Mouse (Mus musculus) intestine, embryonic 16.5 days (tissue): ENCODE measurements at regions not wholly inside any gene's neighbourhood (a gene's known extent, or its start where the extent isn't known, plus 50 kb on each side); places are given as distances from the start of the nearest gene placed in this dataset.

Source experiments
- ATAC-seq: fragments of 200-750 bp; cut with Nextera tagmentation; 2 replicates; pipeline ENCODE4 v1.8.0; 2017; ENCODE audit warnings: moderate TSS enrichment, moderate library complexity
- H3K27ac ChIP-seq: fragments of 300-500 bp; sonication (generic); 2 replicates; pipeline ENCODE4 v1.5.1; 2014; ENCODE audit warnings: mild to moderate bottlenecking, low read length
- H3K27me3 ChIP-seq: fragments of 300-500 bp; sonication (generic); replicated peaks from 2 replicates; pipeline ENCODE4 v1.6.1; 2014; ENCODE audit warnings: low read length, control low read depth, mixed read lengths; ENCODE audit not compliant: control insufficient read depth, insufficient read depth
- H3K36me3 ChIP-seq: fragments of 300-500 bp; sonication (generic); 2 replicates; pipeline ENCODE4 v1.6.1; 2014; ENCODE audit warnings: low read length, control low read depth; ENCODE audit not compliant: control insufficient read depth, insufficient read depth
- H3K4me1 ChIP-seq: fragments of 300-500 bp; sonication (generic); 2 replicates; pipeline ENCODE4 v1.6.1; 2014; ENCODE audit warnings: low read length, control low read depth, mixed read lengths; ENCODE audit not compliant: control insufficient read depth, insufficient read depth
- H3K4me2 ChIP-seq: fragments of 300-500 bp; sonication (generic); 2 replicates; pipeline ENCODE4 v1.6.1; 2014; ENCODE audit warnings: low read depth, low read length, control low read depth
- H3K4me3 ChIP-seq: fragments of 300-500 bp; sonication (generic); 2 replicates; pipeline ENCODE4 v1.5.1; 2014; ENCODE audit warnings: mild to moderate bottlenecking, low read length
- H3K9ac ChIP-seq: fragments of 300-500 bp; sonication (generic); 2 replicates; pipeline ENCODE4 v1.6.1; 2014; ENCODE audit warnings: low read depth, low read length
- H3K9me3 ChIP-seq: fragments of 300-500 bp; sonication (generic); 2 replicates; pipeline ENCODE4 v1.6.1; 2016; ENCODE audit warnings: low read length, control low read depth; ENCODE audit not compliant: control insufficient read depth
- WGBS: fragments of 180-500 bp; shearing (Covaris S2); extraction: QIAGEN DNeasy Blood & Tissue Kit; methylation state at CpG from one replicate; pipeline ENCODE4 v1.1.7; 2014; 5-methylcytosine and 5-hydroxymethylcytosine counted together

- H3K27me3 ChIP-seq: no peaks in the 10 kb centered on the region
- H3K9ac ChIP-seq: no peak overlapping the region
- H3K36me3 ChIP-seq: no peaks in the 10 kb centered on the region
- WGBS: 91% methylated on average over 4 of the region's 4 CpGs
- H3K4me2 ChIP-seq: no peak overlapping the region
- H3K27ac ChIP-seq: no peak overlapping the region
- no peaks in the 10 kb centered on the region for H3K4me1 ChIP-seq
- no peak overlapping the region for H3K4me3 ChIP-seq
- no peaks in the 10 kb centered on the region for H3K9me3 ChIP-seq
- no peak for ATAC-seq
These were observed 211.5 kb upstream of the Tas2r119 start for GRCm38 (mm10) chr15:31965542-31965941.

DNA sequence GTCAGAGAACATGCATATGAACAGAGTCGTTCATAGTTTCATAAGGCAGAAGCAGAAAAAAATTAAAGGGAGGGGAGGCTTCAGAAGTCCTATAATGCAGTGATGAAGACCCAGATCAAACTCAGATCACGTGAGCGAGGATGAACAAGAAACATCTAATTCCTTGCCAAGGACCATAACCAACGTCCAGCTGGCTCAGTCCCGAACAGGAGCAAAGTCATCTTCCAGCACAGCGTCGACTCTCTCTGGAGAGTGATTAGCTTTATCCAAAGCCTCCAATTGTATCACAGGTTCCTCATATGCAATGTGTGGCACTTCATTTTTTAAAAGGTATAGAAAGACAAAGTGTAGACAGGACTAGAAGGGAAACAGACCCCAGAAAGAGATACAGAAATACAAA is 204.2 kb upstream of the Tas2r119 start:
- Histone ChIP-seq H3K4me2 (no peak overlapping the region), H3K9me3 (no peaks in the 10 kb centered on the region), H3K27me3 (no peaks in the 10 kb centered on the region), H3K27ac (no peak overlapping the region), H3K9ac (no peak overlapping the region), H3K36me3 (no peaks in the 10 kb centered on the region), H3K4me3 (no peak overlapping the region), H3K4me1 (no peaks in the 10 kb centered on the region)
- WGBS: 87% methylated on average over 7 of the region's 7 CpGs
- no peak for ATAC-seq

DNA sequence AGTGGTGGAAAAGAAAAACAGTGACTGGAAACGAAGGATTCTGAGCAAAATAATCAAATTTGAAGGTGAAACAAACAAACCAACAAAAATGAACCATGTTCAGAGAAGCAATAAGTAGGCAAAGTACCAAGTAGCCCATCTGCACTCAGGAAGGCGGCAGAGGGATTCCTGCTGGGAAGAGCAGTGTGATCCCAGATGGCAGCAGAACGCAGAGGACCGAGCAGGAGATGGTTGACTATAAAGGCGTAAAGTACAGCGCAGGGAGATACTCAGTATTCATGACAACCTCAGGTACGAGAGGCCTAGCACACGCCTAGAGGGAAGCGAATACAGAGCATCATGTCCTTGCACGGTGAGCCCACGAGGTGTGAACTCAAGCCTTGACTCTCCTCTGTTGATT is 203.2 kb upstream of the Tas2r119 start:
- Histone ChIP-seq H3K9me3 (no peaks in the 10 kb centered on the region), H3K27me3 (no peaks in the 10 kb centered on the region), H3K4me1 (no peaks in the 10 kb centered on the region), H3K27ac (no peak overlapping the region), H3K9ac (no peak overlapping the region), H3K4me2 (no peak overlapping the region), H3K4me3 (no peak overlapping the region), H3K36me3 (no peaks in the 10 kb centered on the region)
- WGBS: 89% methylated on average over 11 of the region's 11 CpGs
- no peak for ATAC-seq

- H3K4me2 ChIP-seq: no peak overlapping the region
- H3K27ac ChIP-seq: no peak overlapping the region
- H3K4me3 ChIP-seq: no peak overlapping the region
- no peaks in the 10 kb centered on the region for H3K27me3 ChIP-seq
- 77% methylated on average over 4 of the region's 4 CpGs for WGBS
- H3K9me3 ChIP-seq: no peaks in the 10 kb centered on the region
- no peaks in the 10 kb centered on the region for H3K36me3 ChIP-seq
- H3K4me1 ChIP-seq: no peaks in the 10 kb centered on the region
- ATAC-seq: no peak
- no peak overlapping the region for H3K9ac ChIP-seq
These were observed 200.6 kb upstream of the Tas2r119 start for GRCm38 (mm10) chr15:31976461-31976860.

GRCm38 (mm10) chr15:31977563-31977962 is 199.5 kb upstream of the Tas2r119 start:
- H3K27me3 ChIP-seq: no peaks in the 10 kb centered on the region
- no peak overlapping the region for H3K9ac ChIP-seq
- H3K9me3 ChIP-seq: no peaks in the 10 kb centered on the region
- no peak overlapping the region for H3K27ac ChIP-seq
- WGBS: 83% methylated on average over 3 of the region's 3 CpGs
- no peak for ATAC-seq
- H3K4me1 ChIP-seq: no peaks in the 10 kb centered on the region
- H3K36me3 ChIP-seq: no peaks in the 10 kb centered on the region
- H3K4me3 ChIP-seq: no peak overlapping the region
- H3K4me2 ChIP-seq: no peak overlapping the region

- no peaks in the 10 kb centered on the region for H3K36me3 ChIP-seq
- H3K9me3 ChIP-seq: no peaks in the 10 kb centered on the region
- no peak for ATAC-seq
- 48% methylated on average over 7 of the region's 7 CpGs for WGBS
- no peak overlapping the region for H3K9ac ChIP-seq
- no peaks in the 10 kb centered on the region for H3K4me1 ChIP-seq
- H3K27me3 ChIP-seq: no peaks in the 10 kb centered on the region
- H3K27ac ChIP-seq: no peak overlapping the region
- H3K4me3 ChIP-seq: no peak overlapping the region
- no peak overlapping the region for H3K4me2 ChIP-seq
These were observed 197.1 kb upstream of the Tas2r119 start for GRCm38 (mm10) chr15:31979961-31980360.

GRCm38 (mm10) chr15:31980791-31981190 is 196.3 kb upstream of the Tas2r119 start:
- 85% methylated on average over 1 of the region's 1 CpGs for WGBS
- no peaks in the 10 kb centered on the region for H3K4me1 ChIP-seq
- H3K9me3 ChIP-seq: no peaks in the 10 kb centered on the region
- H3K4me3 ChIP-seq: no peak overlapping the region
- no peak overlapping the region for H3K4me2 ChIP-seq
- H3K27ac ChIP-seq: no peak overlapping the region
- H3K9ac ChIP-seq: no peak overlapping the region
- H3K36me3 ChIP-seq: no peaks in the 10 kb centered on the region
- no peaks in the 10 kb centered on the region for H3K27me3 ChIP-seq
- ATAC-seq: no peak

- 67% methylated on average over 3 of the region's 3 CpGs for WGBS
- no peaks in the 10 kb centered on the region for H3K9me3 ChIP-seq
These were observed 189.8 kb upstream of the Tas2r119 start for GRCm38 (mm10) chr15:31987291-31987690.

GRCm38 (mm10) chr15:31989093-31989492 is 188.0 kb upstream of the Tas2r119 start:
- Histone ChIP-seq H3K4me1 (no peaks in the 10 kb centered on the region), H3K27ac (no peak overlapping the region)

More at GRCm38 (mm10) chr15:31987291-31987690, 189.8 kb upstream of the Tas2r119 start:
- H3K4me3 ChIP-seq: no peak overlapping the region
- no peak overlapping the region for H3K27ac ChIP-seq
- H3K36me3 ChIP-seq: no peaks in the 10 kb centered on the region
- H3K4me1 ChIP-seq: no peaks in the 10 kb centered on the region
- no peak overlapping the region for H3K9ac ChIP-seq
- no peak for ATAC-seq
- H3K4me2 ChIP-seq: no peak overlapping the region
- no peaks in the 10 kb centered on the region for H3K27me3 ChIP-seq

GRCm38 (mm10) chr15:31989593-31990290 is 187.3 kb upstream of the Tas2r119 start:
- no peaks in the 10 kb centered on the region for H3K9me3 ChIP-seq
- no peak overlapping the region for H3K27ac ChIP-seq
- no peak for ATAC-seq
- no peak overlapping the region for H3K9ac ChIP-seq
- H3K36me3 ChIP-seq: no peaks in the 10 kb centered on the region
- no peaks in the 10 kb centered on the region for H3K27me3 ChIP-seq
- no peak overlapping the region for H3K4me3 ChIP-seq
- WGBS: 79% methylated on average over 6 of the region's 6 CpGs
- H3K4me2 ChIP-seq: no peak overlapping the region
- H3K4me1 ChIP-seq: no peaks in the 10 kb centered on the region

More at GRCm38 (mm10) chr15:31989093-31989492, 188.0 kb upstream of the Tas2r119 start:
- WGBS: 67% methylated on average over 2 of the region's 2 CpGs
- Histone ChIP-seq H3K27me3 (no peaks in the 10 kb centered on the region), H3K9ac (no peak overlapping the region), H3K9me3 (no peaks in the 10 kb centered on the region), H3K4me2 (no peak overlapping the region), H3K4me3 (no peak overlapping the region), H3K36me3 (no peaks in the 10 kb centered on the region)
- ATAC-seq: no peak
